Mouse (Mus musculus): ENCODE results near the gene Tnr. TPM values are rescaled to one million over a fixed set of nuclear protein-coding genes. Genes with fewer than 3 reads are reported as not detected.

Tnr gene
- total and polyA plus RNA-seq, 3 experiments, result 0.01 TPM; not detected in 2

- Histone ChIP-seq H3K79me2 (ENCODE audit: control insufficient read depth, insufficient read depth, low read length, poor library complexity) (no peaks in the 10 kb centered on the region), H3K4me1 (ENCODE audit: control insufficient read depth in 1 of 2, insufficient read depth in 2 of 2, low read length in 2 of 2) (no peaks in the 10 kb centered on the region), H3K27ac (ENCODE audit: control insufficient read depth, low read depth, low read length) (no peak overlapping the region), H3K9me3 (replicated peaks; ENCODE audit: insufficient read depth, low read length) (no peaks in the 10 kb centered on the region), H3K27me3 (ENCODE audit: control insufficient read depth in 1 of 2, insufficient read depth in 2 of 2, low read length in 2 of 2) (no peaks in the 10 kb centered on the region), H3K36me3 (ENCODE audit: control insufficient read depth in 1 of 2, insufficient read depth in 2 of 2, low read length in 2 of 2) (no peaks in the 10 kb centered on the region), H3K9ac (ENCODE audit: control insufficient read depth, low read depth, low read length, poor library complexity, severe bottlenecking) (no peak overlapping the region), H3K4me3 (ENCODE audit: control insufficient read depth in 1 of 2, insufficient read depth in 1 of 2, low read depth in 2 of 2, low read length in 2 of 2) (no peak overlapping the region)
- TF ChIP-seq ETS1 (IDR thresholded peaks at IDR 0.05; ENCODE audit: low read depth, low read length) (no peak), SMC3 (IDR thresholded peaks at IDR 0.05; ENCODE audit: low read depth, low read length) (no peak), SIN3A (IDR thresholded peaks at IDR 0.05; ENCODE audit: low read length) (no peak), TAL1 (IDR thresholded peaks at IDR 0.05; ENCODE audit: low read length) (no peak), TCF12 (IDR thresholded peaks at IDR 0.05; ENCODE audit: low read depth, low read length) (no peak), HCFC1 (IDR thresholded peaks at IDR 0.05; ENCODE audit: low read depth, low read length) (no peak), MYB (IDR thresholded peaks at IDR 0.05; ENCODE audit: low read depth, low read length) (no peak), USF1 (IDR thresholded peaks at IDR 0.05; ENCODE audit: low read depth, low read length) (no peak), MAX (IDR thresholded peaks at IDR 0.05; ENCODE audit: low read length) (no peak)
- no peak for DNase-seq (ENCODE audit: low read depth, low spot score)
Measured at GRCm38 (mm10) chr1:159779424-159779823, 255.9 kb downstream of the Tnr start.

- TF ChIP-seq ZMIZ1 (IDR thresholded peaks at IDR 0.05; ENCODE audit: low read depth, low read length), result no peak
- TF ChIP-seq RAD21 (IDR thresholded peaks at IDR 0.05; ENCODE audit: low read depth, low read length), result peak; percentile 8
- peak in 2 of 3 experiments; percentile 14 to 43; a peak in 4 of 6 replicates for TF ChIP-seq CTCF (IDR thresholded peaks at IDR 0.05 in 2 of 3, conservative IDR thresholded peaks at IDR 0.05 in 1 of 3; ENCODE audit: control insufficient read depth in 1 of 3, insufficient read depth in 1 of 3, low read depth in 2 of 3, low read length in 3 of 3, poor library complexity in 1 of 3, severe bottlenecking in 1 of 3)
- TF ChIP-seq TCF12 (IDR thresholded peaks at IDR 0.05; ENCODE audit: low read depth, low read length), result no peak
- Histone ChIP-seq H3K4me3 (ENCODE audit: control insufficient read depth in 1 of 2, insufficient read depth in 1 of 2, low read depth in 2 of 2, low read length in 2 of 2) (no peak overlapping the region), H3K27ac (ENCODE audit: control insufficient read depth, low read depth, low read length) (no peak overlapping the region), H3K4me1 (ENCODE audit: control insufficient read depth in 1 of 2, insufficient read depth in 2 of 2, low read length in 2 of 2) (no peaks in the 10 kb centered on the region), H3K9ac (ENCODE audit: control insufficient read depth, low read depth, low read length, poor library complexity, severe bottlenecking) (no peak overlapping the region), H3K36me3 (ENCODE audit: control insufficient read depth in 1 of 2, insufficient read depth in 2 of 2, low read length in 2 of 2) (no peaks in the 10 kb centered on the region), H3K79me2 (ENCODE audit: control insufficient read depth, insufficient read depth, low read length, poor library complexity) (no peaks in the 10 kb centered on the region), H3K27me3 (ENCODE audit: control insufficient read depth in 1 of 2, insufficient read depth in 2 of 2, low read length in 2 of 2) (no peaks in the 10 kb centered on the region), H3K9me3 (replicated peaks; ENCODE audit: insufficient read depth, low read length) (no peaks in the 10 kb centered on the region)
- no peak for DNase-seq (ENCODE audit: low read depth, low spot score)
Measured at GRCm38 (mm10) chr1:159783842-159784241, 260.3 kb downstream of the Tnr start.

- H3K27me3 ChIP-seq (ENCODE audit: control insufficient read depth in 1 of 2, insufficient read depth in 2 of 2, low read length in 2 of 2), result no peaks in the 10 kb centered on the region
- H3K4me1 ChIP-seq (ENCODE audit: control insufficient read depth in 1 of 2, insufficient read depth in 2 of 2, low read length in 2 of 2), result no peaks in the 10 kb centered on the region
- no peak overlapping the region for H3K27ac ChIP-seq (ENCODE audit: control insufficient read depth, low read depth, low read length)
- TF ChIP-seq ZKSCAN1 (IDR thresholded peaks at IDR 0.05; ENCODE audit: low read depth, low read length) (no peak), ETS1 (IDR thresholded peaks at IDR 0.05; ENCODE audit: low read depth, low read length) (no peak), MXI1 (IDR thresholded peaks at IDR 0.05; ENCODE audit: low read depth, low read length) (no peak), MAX (IDR thresholded peaks at IDR 0.05; ENCODE audit: low read length) (no peak), MAZ (IDR thresholded peaks at IDR 0.05; ENCODE audit: low read depth, low read length) (no peak), MEF2A (IDR thresholded peaks at IDR 0.05; ENCODE audit: extremely low read depth, insufficient replicate concordance, low read depth, low read length, poor library complexity, severe bottlenecking) (no peak), ZMIZ1 (IDR thresholded peaks at IDR 0.05; ENCODE audit: low read depth, low read length) (no peak), POLR2A (IDR thresholded peaks at IDR 0.05; ENCODE audit: control insufficient read depth in 1 of 2, insufficient read depth in 1 of 2, low read depth in 1 of 2, low read length in 2 of 2, poor library complexity in 1 of 2) (no peak), BHLHE40 (IDR thresholded peaks at IDR 0.05; ENCODE audit: borderline replicate concordance, low read depth, low read length) (no peak), GABPA (IDR thresholded peaks at IDR 0.05; ENCODE audit: low read depth, low read length) (no peak), TAL1 (IDR thresholded peaks at IDR 0.05; ENCODE audit: low read length) (no peak), GATA1 (IDR thresholded peaks at IDR 0.05; ENCODE audit: low read depth, low read length) (no peak), E2F4 (IDR thresholded peaks at IDR 0.05; ENCODE audit: borderline replicate concordance, low read depth, low read length) (no peak), POLR2AphosphoS5 (IDR thresholded peaks at IDR 0.05; ENCODE audit: borderline replicate concordance, low read depth, low read length) (no peak), KAT2A (conservative IDR thresholded peaks at IDR 0.05; ENCODE audit: low read depth, low read length) (no peak), ELF1 (IDR thresholded peaks at IDR 0.05; ENCODE audit: low read depth, low read length) (no peak), RAD21 (IDR thresholded peaks at IDR 0.05; ENCODE audit: low read depth, low read length) (no peak), UBTF (IDR thresholded peaks at IDR 0.05; ENCODE audit: borderline replicate concordance, insufficient read depth, low read depth, low read length) (no peak), CTCF (IDR thresholded peaks at IDR 0.05 in 2 of 3, conservative IDR thresholded peaks at IDR 0.05 in 1 of 3; ENCODE audit: control insufficient read depth in 1 of 3, insufficient read depth in 1 of 3, low read depth in 2 of 3, low read length in 3 of 3, poor library complexity in 1 of 3, severe bottlenecking in 1 of 3) (no peak), SMC3 (IDR thresholded peaks at IDR 0.05; ENCODE audit: low read depth, low read length) (no peak)
- no peak overlapping the region for H3K9ac ChIP-seq (ENCODE audit: control insufficient read depth, low read depth, low read length, poor library complexity, severe bottlenecking)
- no peaks in the 10 kb centered on the region for H3K36me3 ChIP-seq (ENCODE audit: control insufficient read depth in 1 of 2, insufficient read depth in 2 of 2, low read length in 2 of 2)
- H3K9me3 ChIP-seq (replicated peaks; ENCODE audit: insufficient read depth, low read length), result no peaks in the 10 kb centered on the region
- DNase-seq (ENCODE audit: low read depth, low spot score), result no peak
- no peaks in the 10 kb centered on the region for H3K79me2 ChIP-seq (ENCODE audit: control insufficient read depth, insufficient read depth, low read length, poor library complexity)
- no peak overlapping the region for H3K4me3 ChIP-seq (ENCODE audit: control insufficient read depth in 1 of 2, insufficient read depth in 1 of 2, low read depth in 2 of 2, low read length in 2 of 2)
Measured at GRCm38 (mm10) chr1:159788312-159788711, 264.7 kb downstream of the Tnr start.
